Mouse (Mus musculus): Measurements from ENCODE around the gene Myadm.
"Not testable (repeated sequence)": the region's sequence is repeated elsewhere in the genome, so short reads cannot be mapped to it uniquely, and the experiment has no call there.

Myadm gene

DNA sequence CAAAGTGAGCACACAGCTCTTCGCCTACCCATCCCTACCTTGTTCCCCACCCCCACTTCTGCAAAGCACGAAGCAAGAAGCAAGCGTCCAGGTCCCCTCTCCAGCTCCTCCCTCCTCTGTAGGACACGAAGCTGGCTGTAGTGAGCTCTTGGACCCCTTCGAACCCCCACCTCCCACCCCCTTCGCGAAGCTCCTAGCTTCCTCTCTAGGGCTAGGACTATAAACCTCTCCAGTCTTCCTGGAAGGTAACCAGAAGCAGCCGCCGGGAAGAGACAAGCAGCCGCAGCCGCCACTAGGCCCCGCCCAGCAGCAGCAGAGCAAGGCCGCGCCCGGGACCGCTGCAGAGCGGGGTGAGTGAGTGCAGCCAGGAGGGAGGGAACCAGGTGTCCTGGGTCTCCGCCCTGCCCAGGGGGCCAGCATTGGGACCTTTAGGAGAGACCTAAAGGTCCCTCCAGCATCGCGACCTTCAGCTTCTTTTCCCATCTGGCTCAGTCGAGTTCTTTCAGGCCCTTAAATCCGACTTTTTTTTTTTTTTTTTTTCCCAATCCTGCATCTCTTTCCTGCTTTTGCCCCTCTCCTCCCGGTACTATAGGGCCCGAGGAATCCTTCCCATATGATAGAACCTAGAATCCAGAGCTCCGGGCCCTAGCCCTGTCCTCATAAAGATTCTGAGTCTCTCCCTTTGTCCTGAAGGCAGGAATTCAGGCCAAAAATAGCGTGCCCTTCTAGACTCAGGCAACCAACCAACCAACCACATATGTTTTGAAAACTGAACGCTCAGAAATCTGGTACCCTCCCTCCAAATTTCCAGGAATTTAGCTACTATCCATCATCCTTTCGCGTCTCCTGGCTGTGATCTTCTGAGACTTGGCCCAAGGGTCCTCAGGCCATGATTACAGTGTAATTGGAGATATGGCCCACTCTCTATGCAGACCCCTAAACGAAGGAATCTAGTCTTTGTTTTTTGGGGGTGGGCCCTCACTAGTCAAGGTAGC, at the start of gene Myadm, which contains the start of gene Prkcg:
Gene Myadm (plus strand): TSS at position 105 of the 995 bp plus-strand sequence.
Gene Prkcg (plus strand): TSS at position 204 of the 995 bp plus-strand sequence.
- DNase-seq (ENCODE audit: low spot score): peak; percentile 66

DNA sequence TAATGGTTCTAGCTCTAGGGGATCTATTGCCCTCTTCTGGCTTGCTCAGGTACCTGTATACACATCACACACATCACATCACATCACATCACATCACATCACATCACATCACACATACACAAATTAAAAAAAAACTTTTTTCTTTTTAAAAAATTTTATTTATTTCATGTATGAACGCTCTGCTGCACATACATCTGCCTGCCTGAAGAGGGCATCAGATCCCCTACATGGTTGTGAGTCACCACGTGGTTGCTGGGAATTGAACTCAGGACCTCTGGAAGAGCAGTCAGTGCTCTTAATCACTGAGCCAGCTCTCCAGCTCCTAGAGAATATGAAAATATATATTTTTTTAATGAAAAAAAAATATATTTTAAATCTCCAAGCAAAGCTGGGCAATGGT, 49.7 kb upstream of the Myadm start:
- no peak for DNase-seq (ENCODE audit: low spot score)

DNA sequence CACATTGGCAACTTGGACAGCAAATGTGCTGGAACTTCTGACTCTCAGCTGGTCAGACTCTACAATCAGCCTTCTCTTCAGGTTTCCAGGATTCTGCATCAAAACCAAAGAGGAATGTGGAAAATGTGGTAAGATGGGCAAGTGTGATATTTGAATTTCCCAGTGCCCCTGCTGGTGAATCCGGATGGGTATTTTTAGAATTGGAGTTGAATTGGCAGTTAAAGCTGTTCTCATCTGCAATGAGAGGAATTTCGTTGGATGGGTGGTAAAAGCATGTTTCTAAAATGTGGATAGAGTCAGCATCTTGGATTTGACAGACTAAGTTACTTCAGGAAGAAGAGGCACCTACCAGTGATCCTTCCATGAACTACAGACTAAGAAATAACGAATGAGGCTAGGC, 28.2 kb upstream of the Myadm start:
- DNase-seq (ENCODE audit: low spot score): no peak

DNA sequence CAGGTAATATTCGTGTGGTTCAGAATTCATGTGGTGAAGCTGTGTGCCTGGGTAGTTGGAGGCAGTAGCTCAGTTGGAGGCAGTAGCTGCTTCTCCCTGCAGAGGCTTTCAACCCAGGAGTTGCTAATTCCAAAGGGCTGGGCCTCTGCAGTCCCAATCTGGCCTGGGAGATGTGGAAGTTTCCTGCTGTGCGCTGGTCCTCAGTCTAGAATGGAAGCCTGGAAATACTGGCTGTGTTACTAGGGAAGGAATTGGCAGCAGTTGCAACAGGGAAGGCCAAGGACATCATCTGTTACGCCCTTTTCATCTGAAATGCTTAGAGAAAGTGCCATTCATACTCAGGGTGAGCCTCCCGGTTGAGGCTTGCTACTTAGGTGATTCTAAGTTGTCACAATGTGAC, 27.4 kb upstream of the Myadm start:
- DNase-seq (ENCODE audit: low spot score): peak; percentile 46

DNA sequence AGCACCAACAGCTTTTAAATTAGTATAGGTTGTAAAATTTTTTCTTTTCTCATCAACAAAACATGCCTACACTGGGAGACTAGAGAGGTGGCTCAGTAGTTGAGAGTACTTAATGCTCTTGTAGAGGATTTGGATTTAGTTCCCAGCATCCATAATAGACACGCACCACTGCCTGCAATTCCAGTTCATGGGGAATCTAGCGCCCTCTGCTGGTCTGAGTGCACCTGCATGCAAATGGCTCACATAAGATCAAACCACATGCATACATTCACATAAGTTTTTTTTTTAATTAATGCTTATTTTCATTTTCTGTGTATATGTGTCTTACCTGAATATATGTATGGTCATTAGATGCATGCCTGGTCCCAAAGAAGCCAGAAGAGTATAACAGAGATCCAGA, 26.1 kb upstream of the Myadm start:
- peak; percentile 35 for DNase-seq (ENCODE audit: low spot score)

DNA sequence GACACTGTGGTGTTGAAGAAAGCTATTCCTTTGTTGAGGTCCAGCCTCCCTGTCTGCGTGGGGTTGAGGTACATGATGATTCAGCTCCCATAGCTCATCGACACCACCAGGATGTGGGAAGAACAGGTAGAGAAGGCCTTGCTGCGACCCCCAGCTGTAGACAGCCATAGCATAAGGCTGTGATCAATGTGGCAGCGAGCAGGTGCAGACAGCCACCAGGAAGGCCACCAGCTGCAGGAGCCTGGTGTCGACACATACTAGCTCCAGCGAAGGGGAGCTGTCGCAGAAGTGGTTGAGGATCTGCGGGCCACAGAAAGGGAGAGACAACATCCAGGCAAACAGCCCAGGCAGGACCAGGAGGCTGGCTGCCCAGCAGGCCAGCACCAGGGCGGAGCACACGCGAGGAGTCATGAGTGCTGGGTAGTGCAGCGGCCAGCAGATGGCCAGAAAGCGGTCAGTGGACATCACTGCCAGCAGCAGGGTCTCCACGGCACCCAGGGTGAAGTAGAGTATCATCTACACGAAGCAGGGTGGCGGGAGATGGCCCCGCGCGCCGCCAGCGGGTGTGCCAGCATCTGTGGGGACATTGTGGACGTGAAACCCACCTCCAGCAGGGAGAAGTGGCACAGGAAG, 24.4 kb upstream of the Myadm start:
- no peak for DNase-seq (ENCODE audit: low spot score)

DNA sequence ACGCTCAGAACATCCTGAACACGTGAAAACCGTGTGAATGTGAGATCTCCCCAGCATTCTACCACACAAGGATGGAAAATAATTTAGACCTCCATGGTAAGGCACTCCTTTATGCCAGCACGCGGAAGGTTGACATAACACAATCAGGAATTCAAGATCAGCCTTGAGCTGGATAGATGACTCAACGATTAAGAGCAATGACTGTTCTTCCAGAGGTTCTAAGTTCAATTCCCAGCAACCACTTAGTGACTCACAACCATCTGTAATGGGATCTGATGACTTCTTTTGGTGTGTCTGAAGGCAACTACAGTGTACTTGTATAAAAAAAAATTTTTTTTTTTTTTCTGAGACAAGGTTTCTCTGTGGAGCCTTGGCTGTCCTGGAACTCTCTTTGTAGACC, 23.6 kb upstream of the Myadm start:
- DNase-seq (ENCODE audit: low spot score): no peak

DNA sequence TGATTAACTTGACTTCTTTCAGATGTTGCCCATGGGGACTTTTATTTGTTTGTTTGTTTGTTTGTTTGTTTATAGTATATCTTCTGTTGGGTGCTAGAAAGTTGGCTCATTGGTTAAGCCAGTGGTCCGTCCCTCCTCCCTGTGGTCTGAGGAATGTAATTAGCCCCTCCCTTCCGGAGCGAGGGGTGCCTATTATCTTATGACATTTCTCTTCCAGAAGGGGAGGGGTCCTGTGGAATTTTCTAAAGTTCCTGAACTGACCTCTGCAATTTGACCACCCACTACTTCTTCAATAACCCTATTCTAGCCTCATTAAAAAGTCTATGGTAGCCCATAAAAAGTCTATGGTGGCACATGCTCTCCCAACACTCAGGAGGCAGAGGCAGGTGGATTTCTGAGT, 21.6 kb upstream of the Myadm start:
- DNase-seq (ENCODE audit: low spot score): no peak

DNA sequence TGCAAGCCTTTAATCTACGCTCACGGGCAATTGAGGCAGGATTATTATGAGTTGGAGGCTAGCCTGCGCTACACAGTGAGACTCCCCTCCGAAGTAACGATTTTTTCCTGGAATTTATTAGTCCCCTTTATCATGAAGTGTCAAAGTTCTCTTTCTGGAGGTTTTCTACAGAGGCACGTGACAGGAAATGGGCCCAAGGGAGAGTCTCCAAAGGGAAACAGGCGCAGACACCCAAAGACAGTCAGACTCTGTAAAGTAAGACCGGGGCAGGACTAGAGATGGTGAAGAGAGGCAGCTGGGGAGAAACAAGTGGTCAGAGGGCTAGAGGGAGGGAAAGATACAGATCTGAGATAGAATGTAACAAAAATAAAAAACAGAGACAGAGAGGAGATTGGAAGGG, 21.0 kb upstream of the Myadm start:
- DNase-seq (ENCODE audit: low spot score): no peak

DNA sequence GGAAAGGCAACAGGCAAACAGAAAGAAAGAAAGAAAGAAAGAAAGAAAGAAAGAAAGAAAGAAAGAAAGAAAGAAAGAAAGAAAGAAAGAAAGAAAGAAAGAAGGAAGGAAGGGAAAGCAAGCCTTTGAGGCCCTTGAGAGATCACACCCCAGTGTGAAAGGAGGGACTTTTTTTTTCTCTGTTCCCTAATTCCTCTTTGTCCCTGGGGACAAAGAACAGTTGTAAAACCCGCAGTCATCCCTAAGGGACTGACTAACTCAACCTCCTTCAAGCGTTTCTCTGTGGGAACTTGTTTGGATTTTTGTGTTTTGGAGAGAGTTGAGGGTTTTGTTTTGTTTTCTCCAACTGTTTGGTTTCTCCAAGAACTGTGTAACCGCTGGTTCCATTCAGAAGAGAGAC, 20.6 kb upstream of the Myadm start:
- no peak for DNase-seq (ENCODE audit: low spot score)

DNA sequence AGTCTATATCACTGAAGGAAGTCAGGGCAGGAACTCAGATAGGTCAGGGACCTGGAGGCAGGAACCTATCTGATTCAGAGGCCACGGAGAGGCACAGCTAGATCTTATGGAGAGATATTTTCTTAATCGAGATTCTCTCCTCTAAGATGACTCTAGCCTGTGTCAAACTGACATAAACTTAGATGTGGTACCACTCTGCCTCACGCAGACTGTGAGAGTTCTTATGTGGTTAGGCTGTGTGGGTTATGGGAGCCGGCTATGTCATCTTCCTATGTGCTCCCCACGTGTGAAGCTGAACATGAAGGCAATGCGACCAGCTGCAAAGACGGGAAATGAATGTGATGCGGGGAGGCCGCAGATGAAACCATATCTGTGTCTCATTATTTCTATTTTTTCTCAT, 16.7 kb upstream of the Myadm start:
- no peak for DNase-seq (ENCODE audit: low spot score)

DNA sequence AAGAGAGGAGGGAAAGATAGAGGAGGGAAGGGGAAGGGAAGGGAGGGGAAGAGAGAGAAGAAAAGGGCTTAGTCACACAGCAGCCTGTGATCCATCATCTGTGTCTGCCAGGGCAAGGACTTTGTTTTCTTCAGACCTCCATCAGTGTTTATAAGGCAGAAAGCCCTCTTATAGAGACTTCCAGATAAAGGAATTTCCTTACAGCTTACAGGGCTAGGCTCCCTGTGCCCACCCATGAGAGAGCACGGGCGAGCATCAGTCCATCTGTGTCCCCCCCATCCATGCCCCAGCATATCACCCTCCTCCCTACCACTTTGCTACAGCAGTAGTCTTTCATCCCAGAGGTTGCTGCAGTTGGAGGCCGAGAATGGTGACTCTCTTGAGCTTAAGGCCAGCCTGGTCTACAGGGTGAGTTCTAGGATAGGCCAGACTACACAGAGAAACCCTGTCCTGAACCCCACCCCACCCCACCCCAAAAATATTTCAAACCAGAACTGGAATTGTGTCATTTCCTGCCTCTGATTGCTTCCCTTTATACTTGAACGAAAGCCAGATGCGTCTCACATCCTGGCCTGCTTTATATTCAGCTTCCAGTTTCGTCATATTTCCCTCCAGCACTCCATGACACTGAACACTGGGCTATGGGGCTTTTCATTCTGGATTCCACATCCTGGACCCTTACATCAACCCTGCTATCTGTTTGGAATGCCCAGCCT, 13.3 kb upstream of the Myadm start:
- DNase-seq (ENCODE audit: low spot score): no peak

DNA sequence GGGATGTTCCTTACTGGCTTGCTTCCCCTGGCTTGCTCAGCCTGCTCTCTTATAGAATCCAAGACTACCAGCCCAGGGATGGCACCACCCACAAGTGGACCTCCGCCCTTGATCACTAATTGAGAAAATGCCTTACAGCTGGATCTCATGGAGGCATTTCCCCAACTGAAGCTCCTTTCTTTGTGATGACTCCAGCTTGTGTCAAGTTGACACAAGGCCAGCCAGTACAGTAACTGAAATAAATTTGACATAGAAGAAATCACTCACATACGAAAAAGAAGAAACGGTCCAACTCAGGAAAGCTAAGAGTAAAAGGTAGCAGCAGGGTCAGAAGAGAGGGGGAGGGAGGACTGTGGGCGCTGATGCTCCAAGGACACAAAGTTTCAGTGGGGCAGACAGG, 12.1 kb upstream of the Myadm start:
- DNase-seq (ENCODE audit: low spot score): not testable (repeated sequence)

DNA sequence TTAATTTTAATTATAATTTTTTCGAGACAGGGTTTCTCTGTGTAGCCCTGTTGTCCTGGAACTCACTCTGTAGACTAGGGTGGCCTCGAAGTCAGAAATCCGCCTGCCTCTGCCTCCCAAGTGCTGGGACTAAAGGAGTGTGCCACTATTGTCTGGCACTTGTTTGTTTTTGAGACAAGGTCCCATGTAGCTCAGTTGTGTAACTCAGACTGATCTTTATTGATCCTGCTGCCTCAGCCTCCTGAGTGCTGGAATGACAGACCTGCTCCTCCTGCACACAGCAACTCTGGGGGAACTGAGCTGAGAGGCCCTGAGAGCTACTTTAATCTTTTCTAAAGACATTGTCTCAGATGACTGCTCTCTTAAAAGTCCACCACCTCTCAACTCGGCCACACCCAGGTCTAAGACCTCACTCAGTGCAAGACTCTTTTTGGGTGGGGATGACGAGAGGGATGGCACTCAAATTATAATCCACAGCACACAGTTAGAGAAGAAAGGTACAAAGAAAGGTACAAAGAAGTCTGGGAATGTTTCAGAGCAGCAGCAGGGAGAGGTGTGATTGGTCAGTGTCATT, 8.7 kb upstream of the Myadm start:
- no peak for DNase-seq (ENCODE audit: low spot score)

DNA sequence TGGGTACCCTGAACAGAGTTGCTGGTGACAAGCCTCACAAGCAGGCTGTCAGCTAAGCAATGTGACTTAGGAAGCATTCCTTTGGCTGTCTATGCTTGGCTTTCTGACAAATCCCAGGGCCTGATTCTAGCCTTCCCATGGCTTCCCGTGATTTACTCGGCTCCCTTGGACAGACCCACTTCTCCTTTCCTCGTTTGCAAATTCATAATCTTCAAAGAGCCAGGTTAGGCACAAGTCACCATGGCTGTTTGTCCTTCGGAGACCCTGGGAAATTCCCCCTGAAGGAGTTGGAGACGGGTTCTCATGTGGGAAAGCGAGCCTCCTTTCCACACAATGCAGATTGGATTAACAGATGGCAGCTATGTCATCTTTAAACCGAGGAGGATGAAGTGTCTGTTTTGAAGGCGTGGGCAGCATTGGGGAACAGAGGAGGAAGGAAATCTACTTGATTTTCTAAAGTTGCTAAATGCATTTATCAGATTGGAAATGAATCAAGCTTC, 8.2 kb upstream of the Myadm start:
- DNase-seq (ENCODE audit: low spot score): no peak

DNA sequence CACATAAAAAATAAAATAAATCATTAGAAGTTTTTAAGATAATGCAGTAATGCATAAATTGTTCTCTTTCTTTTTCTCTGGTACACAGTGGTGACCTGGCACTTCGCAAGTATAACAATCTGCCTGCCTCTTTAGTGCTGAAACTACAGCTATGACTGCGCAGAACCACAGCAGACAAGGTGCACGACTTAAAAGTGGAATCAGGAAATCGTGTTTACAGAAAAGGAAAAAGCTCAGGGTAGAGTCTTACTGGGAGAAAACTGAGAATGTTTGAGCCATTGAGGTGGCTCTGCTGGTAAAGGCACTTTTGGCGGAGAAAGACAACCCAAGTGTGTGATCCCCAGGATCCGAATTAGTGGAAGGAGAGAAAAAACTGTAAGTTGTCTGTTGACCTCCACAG, 7.1 kb upstream of the Myadm start:
- no peak for DNase-seq (ENCODE audit: low spot score)

DNA sequence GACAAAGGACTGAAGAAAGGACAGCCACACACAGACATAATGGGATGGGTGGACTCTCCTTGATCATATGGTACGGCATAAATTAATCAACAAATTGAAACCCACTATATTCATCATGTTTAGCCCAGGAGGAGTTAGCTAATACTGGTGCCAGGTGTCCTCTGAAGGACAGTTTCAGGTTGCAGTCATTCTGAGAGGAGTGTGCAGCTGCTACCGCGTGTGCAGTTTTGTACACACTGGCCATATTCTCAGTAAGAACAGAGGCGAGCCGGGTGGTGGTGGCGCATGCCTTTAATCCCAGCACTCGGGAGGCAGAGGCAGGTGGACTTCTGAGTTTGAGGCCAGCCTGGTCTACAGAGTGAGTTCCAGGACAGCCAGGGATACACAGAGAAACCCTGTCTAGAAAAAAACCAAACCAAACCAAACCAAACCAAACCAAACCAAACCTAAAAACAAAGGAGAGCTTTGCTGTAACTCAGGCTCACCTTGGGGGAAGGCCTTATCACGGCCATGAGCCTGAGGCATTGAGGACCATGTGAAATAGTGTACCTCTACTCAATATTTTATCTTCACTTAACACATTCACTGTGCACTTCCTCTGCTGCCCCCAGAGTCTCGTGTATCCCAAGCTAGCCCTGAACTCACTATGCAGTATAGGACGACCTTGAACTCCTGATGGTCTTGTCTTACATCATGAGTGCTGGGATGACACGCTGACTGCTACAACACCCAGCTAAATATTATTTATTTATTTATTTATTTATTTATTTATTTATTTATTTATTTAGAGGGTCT, 5.6 kb upstream of the Myadm start:
- DNase-seq (ENCODE audit: low spot score): no peak

DNA sequence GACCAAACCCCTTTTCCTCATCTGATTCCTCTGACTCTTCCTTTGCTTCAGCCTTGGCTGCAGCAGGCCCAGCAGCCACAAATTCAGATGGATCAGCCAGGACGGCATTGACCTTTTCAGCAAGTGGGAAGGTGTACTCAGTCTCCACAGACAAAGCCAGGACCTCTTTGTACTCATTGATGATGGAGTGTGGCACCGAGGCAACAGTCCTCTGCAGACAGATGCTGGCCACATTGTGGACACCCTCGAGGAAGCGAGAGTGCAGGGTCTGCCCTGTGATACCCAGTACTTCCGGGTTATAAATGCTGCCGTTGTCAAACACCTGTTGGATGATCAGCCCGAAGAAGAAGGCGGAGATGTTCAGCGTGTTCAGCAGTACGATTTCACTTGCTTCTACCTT, 4.3 kb upstream of the Myadm start:
- DNase-seq (ENCODE audit: low spot score): no peak

DNA sequence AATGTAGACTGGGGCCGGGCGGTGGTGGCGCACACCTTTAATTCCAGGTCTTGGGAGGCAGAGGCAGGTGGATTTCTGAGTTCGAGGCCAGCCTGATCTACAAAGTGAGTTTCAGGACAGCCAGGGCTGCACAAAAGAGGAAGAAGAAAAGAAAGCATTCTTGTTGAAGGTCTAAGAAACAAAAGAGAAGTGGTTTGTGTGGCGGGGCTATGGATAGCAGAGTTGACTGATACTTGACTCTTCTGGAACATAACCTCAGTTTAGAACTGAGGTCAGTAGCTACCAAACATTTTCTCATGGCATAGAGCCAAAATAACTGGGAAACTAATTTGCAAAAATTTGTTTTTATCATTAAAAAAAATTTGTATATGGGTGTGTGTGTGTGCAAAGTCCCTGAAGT, 2.8 kb upstream of the Myadm start:
- no peak for DNase-seq (ENCODE audit: low spot score)

DNA sequence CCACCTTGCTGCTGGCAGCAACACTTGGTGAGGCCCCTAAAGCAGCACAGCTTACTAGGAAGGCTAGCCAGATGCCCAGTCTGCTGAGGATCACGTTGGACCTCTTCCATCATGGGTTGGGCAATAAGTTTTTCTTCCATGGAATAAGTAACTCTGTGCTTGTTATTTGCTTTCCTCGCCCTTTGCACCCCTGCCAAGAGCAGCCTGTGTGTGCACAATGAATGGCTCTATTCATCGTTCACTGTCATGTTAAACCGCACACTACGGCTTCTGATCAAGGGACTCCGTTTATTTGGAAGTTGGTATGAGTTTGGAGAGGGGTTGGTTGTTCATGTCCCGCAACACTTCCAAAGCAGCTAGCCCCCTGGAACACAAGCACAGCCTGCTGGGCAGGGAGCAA, 1.7 kb upstream of the Myadm start:
- DNase-seq (ENCODE audit: low spot score): no peak

DNA sequence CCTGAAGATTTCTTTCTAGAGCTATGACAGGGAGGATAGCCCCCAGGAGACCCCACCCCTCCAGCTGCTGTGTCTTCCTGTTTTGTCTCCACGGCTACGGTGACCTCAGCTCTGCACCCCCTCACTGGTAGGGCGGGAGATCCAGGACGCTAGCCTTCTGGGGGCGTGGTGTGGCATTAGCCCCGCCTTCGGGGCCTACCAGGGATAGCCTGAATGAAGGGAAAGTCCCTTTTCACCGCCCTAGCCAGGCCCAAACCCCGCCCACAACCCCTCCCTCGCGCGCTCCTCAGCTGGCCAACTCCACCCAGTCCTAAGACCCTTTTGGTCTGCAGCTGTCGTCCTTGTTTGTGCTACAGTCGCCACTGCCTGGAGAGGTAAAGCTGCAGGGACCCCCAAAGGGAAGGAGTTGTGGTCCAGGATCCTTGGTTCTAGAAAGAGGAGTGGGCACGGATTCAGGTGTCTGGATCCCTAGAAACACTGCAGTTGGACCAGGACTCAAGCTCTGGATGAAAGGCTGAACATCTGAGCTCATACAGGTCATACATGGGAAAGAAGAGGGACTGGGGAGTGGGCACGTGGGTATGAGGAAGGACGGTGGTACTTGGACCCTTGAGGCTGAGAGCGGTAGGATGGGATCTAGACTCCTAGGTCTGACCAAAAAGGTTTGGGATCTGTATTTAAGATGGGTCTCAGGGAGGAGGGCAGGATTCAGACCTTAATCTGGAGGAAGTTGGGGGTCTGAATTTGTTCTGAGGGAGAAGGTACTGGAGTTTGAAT, 1.6 kb downstream of the Myadm start:
- DNase-seq (ENCODE audit: low spot score): peak; percentile 89

Measured in testis, postnatal 14 days (tissue).